Mouse (Mus musculus): ENCODE measurements around the gene 3110082I17Rik. TPM values are rescaled to one million over a fixed set of nuclear protein-coding genes. Genes with fewer than 3 reads are reported as not detected.
"Not testable (repeated sequence)": the region's sequence is repeated elsewhere in the genome, so short reads cannot be mapped to it uniquely, and the experiment has no call there.

3110082I17Rik gene
- polyA plus RNA-seq, 1 experiment from 2014 or later: 26.8 TPM

DNA sequence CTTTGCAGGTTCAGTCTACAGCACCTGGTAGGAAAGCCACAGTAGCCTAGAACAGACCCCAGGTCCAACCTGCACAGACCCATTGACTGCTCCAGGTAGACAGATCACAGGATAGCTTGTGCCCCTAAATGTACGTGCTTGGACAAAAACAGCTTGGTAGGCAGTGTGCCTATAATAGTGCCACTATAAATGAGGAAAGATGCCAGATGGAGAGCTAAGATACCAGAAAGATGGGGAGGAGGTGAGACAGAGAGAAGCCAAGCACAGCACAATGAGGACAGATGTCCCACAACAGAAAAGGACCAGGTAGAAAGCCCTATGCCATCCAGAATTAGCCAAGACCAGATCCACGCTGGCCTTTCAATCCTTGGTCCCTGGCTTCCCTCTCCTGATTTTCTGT, 58.2 kb downstream of the 3110082I17Rik start:
- no peaks in the 10 kb centered on the region for H3K9me3 ChIP-seq (replicated peaks)
- 91% methylated on average over 2 of the region's 2 CpGs for WGBS

DNA sequence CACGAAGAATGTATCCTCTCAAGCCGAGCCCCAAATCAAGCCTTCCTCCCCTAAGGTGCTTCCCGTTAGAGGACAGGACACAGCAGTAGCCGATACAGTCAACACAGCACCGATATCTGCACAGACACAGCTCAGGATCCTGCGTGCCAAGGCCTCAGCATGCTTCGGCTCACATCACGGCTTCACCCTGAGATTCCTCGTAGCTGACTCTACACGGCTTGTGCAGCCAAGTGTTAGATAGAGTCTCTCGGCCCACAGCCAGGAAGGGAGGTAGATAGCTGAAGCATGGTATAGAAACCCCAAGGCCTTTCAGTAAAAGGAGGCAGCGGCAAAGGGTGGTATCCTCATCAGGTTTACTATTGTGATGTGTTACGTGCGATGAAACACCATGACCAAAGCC, 60.3 kb downstream of the 3110082I17Rik start:
- Histone ChIP-seq H3K4me2 (no peak overlapping the region), H3K9ac (no peak overlapping the region), H3K27me3 (no peaks in the 10 kb centered on the region), H3K4me1 (peaks cover 7% of the 10 kb centered on the region), H3K4me3 (no peak overlapping the region), H3K27ac (no peak overlapping the region), H3K36me3 (ENCODE audit: poor library complexity, severe bottlenecking) (no peaks in the 10 kb centered on the region), H3K9me3 (replicated peaks) (no peaks in the 10 kb centered on the region)
- ATAC-seq: no peak
- WGBS: 91% methylated on average over 14 of the region's 14 CpGs

More for the DNA sequence above, 58.2 kb downstream of the 3110082I17Rik start:
- H3K27ac ChIP-seq: no peak overlapping the region
- no peak overlapping the region for H3K4me3 ChIP-seq
- H3K9ac ChIP-seq: no peak overlapping the region
- ATAC-seq: no peak
- H3K36me3 ChIP-seq (ENCODE audit: poor library complexity, severe bottlenecking): no peaks in the 10 kb centered on the region
- H3K4me1 ChIP-seq: peaks cover 7% of the 10 kb centered on the region
- H3K27me3 ChIP-seq: no peaks in the 10 kb centered on the region
- H3K4me2 ChIP-seq: no peak overlapping the region

DNA sequence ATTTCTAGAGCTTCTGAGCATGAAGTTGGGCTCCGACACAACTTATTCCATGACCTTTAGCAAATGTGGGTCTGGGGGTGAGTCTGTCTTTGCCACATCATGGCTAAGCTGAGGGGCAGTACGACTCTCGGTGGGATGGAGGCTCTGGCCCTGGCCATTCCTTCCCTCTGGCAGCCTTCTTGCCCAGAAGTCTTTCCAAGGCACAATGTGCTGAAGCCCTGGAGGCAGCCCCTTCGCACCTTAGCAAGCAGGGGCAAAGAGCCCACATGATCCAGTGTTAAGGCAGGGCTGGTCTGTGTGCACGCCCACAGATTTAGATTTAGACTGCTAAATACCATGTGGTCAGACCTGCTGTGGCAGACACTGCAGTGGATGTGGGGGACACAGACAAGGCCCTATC, 61.5 kb downstream of the 3110082I17Rik start:
- Histone ChIP-seq H3K4me3 (no peak overlapping the region), H3K36me3 (ENCODE audit: poor library complexity, severe bottlenecking) (no peaks in the 10 kb centered on the region), H3K9me3 (replicated peaks) (no peaks in the 10 kb centered on the region), H3K27ac (no peak overlapping the region), H3K27me3 (no peaks in the 10 kb centered on the region), H3K4me2 (no peak overlapping the region), H3K9ac (no peak overlapping the region), H3K4me1 (peaks cover 7% of the 10 kb centered on the region)
- 87% methylated on average over 5 of the region's 5 CpGs for WGBS
- ATAC-seq: no peak

DNA sequence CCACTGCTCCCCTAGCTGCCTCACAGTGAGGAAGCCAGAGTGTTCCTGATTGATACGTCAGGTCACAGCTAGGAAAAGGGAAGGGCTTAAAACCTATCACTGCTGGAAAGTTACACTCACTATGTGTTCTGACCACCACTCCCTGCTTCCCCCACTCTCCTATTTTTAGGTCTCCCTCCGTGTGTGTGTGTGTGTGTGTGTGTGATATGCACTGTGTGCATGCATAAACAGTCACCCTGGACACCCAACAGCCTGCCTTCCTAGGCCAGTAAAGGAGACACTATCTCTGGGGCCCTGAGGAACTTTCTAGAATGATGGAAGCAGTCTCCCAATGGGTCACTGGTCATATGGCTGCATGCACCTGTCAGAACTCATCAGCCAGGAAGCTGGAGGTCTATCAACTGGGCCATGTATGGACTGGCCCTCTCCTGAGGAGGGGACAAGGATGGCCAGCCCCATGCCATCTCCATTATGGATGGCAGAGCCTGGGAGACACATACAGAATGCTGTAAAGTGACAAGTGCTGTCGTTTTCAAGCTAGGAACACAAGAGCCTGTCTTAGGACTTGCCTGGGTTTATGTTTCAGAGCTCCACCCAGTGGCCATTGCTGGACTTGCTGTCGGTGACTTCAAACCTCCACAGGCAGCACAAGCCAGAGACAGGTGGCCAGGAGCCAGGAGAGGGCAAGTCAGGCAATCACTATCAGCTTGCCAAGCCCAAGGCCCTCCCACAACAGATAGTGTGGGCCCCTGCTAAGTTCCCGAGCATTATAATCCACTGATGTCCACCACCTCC, 62.2 kb downstream of the 3110082I17Rik start:
- Histone ChIP-seq H3K27me3 (no peaks in the 10 kb centered on the region), H3K9ac (no peak overlapping the region), H3K9me3 (replicated peaks) (no peaks in the 10 kb centered on the region), H3K36me3 (ENCODE audit: poor library complexity, severe bottlenecking) (no peaks in the 10 kb centered on the region), H3K4me1 (peaks cover 7% of the 10 kb centered on the region), H3K27ac (no peak overlapping the region), H3K4me2 (no peak overlapping the region), H3K4me3 (no peak overlapping the region)
- peak; percentile 51 for ATAC-seq
- WGBS: 41% methylated on average over 5 of the region's 5 CpGs

DNA sequence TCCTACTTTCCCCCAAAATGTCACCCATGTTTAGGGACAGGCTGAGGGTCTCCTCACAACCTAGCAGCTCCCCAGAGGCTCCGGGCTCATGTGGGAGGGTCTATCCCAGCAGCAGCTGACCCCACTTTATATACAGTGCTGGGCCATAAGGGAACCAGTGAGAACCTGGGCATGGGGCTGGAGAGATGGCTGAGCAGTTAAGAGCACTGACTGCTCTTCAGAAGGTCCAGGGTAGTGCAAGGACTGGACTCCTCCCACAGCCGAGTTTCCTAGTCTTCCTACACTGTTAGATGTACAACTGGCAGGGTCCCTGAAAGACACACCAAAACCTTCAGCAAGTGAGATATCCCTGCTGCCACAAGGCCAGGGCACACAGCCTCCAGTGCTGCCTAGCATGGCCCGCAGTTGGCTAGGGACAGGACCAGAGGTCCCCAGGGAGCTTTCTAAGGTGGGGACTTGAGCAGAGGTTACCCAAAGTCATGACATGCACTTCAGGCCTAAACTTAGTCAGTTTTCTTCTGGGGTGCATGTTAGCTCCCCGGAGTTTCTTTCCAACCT, 62.9 kb downstream of the 3110082I17Rik start:
- Histone ChIP-seq H3K4me3 (no peak overlapping the region), H3K27ac (no peak overlapping the region), H3K27me3 (no peaks in the 10 kb centered on the region), H3K36me3 (ENCODE audit: poor library complexity, severe bottlenecking) (no peaks in the 10 kb centered on the region), H3K9ac (no peak overlapping the region), H3K9me3 (replicated peaks) (no peaks in the 10 kb centered on the region), H3K4me1 (peaks cover 7% of the 10 kb centered on the region), H3K4me2 (no peak overlapping the region)
- no peak for ATAC-seq
- 91% methylated on average over 4 of the region's 4 CpGs for WGBS

DNA sequence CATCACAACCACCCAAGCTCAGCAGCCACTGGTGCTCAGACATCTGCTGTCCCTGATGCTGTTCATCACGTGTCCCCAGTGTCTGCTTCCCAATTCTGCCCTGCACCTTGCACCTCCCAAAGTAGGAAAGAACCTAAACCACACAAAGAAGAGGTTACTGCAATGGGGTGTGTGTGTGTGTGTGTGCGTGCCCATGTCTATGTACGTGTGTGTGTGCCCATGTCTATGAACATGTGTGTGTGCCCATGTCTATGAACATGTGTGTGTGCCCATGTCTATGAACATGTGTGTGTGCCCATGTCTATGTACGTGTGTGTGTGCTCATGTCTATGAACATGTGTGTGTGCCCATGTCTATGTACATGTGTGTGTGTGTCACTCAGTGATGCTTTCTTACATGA, 64.8 kb downstream of the 3110082I17Rik start:
- Histone ChIP-seq H3K9me3 (replicated peaks) (no peaks in the 10 kb centered on the region), H3K4me2 (no peak overlapping the region), H3K27me3 (no peaks in the 10 kb centered on the region), H3K4me1 (peaks cover 7% of the 10 kb centered on the region), H3K27ac (no peak overlapping the region), H3K4me3 (no peak overlapping the region), H3K36me3 (ENCODE audit: poor library complexity, severe bottlenecking) (no peaks in the 10 kb centered on the region), H3K9ac (no peak overlapping the region)
- 90% methylated on average over 4 of the region's 4 CpGs for WGBS
- ATAC-seq: no peak

DNA sequence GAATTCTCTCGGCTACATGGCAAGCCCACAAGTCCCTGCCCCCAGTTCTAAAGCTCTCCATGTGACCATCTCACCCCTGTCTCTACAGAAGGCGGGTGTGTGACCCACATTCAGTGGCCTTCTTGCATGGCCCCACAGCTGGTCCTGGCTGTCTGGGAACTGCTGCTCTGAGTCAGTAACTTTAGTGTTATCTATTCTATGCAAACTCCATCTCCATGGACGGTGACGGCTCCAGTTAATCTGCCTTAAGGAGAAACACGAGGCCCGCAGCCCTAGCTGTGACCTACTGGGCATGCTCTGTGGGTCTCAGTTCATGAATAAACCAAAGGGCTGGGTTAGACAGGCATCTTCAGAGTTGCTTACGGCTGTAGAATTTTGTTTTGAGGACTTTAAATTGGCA, 65.9 kb downstream of the 3110082I17Rik start:
- Histone ChIP-seq H3K9me3 (replicated peaks) (no peaks in the 10 kb centered on the region), H3K27me3 (no peaks in the 10 kb centered on the region), H3K27ac (no peak overlapping the region), H3K9ac (no peak overlapping the region), H3K4me1 (peaks cover 12% of the 10 kb centered on the region), H3K4me2 (no peak overlapping the region), H3K4me3 (no peak overlapping the region), H3K36me3 (ENCODE audit: poor library complexity, severe bottlenecking) (no peaks in the 10 kb centered on the region)
- WGBS: 79% methylated on average over 7 of the region's 7 CpGs
- ATAC-seq: no peak

DNA sequence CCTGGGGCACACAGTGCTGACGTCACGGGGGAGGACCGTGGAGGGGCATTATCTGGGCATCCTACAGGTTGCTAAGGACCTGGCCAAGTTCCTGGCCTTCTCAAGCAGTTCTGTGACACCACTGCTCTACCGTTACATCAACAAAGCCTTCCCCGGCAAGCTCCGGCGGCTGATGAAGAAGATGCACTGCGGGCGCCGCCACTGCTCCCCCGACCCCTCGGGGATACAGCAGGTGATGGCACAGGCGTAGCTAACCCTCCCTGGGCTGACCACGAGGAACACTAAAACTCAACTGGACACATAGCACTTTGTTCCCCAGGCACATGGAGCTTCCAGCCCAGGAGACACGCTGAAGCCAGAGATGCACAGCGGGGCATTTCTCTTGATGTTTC, 67.1 kb downstream of the 3110082I17Rik start:
- H3K4me2 ChIP-seq: no peak overlapping the region
- ATAC-seq: no peak
- no peak overlapping the region for H3K27ac ChIP-seq
- no peak overlapping the region for H3K9ac ChIP-seq
- no peaks in the 10 kb centered on the region for H3K9me3 ChIP-seq (replicated peaks)
- H3K27me3 ChIP-seq: no peaks in the 10 kb centered on the region
- H3K36me3 ChIP-seq (ENCODE audit: poor library complexity, severe bottlenecking): no peaks in the 10 kb centered on the region
- H3K4me3 ChIP-seq: no peak overlapping the region
- 90% methylated on average over 16 of the region's 16 CpGs for WGBS
- H3K4me1 ChIP-seq: peaks cover 16% of the 10 kb centered on the region

DNA sequence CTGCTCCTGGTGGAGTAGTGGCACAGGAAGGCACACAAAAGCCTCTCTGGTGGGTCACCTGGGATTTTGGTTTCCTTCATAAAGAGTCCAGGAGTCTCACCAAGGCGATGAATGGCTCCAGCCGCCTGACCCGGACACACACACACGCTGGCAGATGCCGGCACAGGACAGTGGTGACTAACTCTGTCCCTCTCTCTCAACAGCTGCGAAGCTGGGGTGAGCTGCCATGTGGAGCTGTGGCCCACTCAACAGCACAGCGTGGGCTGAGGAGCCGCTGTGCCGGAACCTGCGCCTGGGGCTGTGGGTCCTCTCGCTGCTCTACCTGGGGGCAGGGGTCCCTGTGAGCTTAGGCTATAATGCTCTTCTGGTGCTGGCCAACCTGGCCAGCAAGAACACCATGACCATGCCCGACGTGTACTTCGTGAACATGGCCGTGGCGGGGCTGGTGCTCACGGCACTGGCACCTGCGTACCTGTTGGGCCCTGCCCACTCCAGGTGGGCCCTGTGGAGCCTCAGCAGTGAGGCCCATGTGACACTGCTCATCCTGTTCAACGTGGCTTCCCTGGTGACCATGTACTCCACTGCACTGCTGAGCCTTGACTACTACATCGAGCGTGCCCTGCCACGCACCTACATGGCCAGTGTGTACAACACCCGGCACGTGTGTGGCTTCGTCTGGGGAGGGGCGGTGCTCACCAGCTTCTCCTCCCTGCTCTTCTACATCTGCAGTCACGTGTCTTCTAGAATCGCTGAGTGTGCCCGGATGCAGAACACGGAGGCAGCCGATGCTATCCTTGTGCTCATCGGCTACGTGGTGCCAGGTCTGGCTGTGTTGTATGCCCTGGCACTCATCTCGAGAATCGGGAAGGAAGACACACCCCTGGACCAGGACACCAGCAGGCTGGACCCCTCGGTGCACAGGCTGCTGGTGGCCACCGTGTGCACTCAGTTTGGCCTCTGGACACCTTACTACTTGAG, 67.8 kb downstream of the 3110082I17Rik start:
- Histone ChIP-seq H3K9ac (no peak overlapping the region), H3K4me3 (no peak overlapping the region), H3K36me3 (ENCODE audit: poor library complexity, severe bottlenecking) (no peaks in the 10 kb centered on the region), H3K27ac (no peak overlapping the region), H3K9me3 (replicated peaks) (no peaks in the 10 kb centered on the region), H3K4me2 (no peak overlapping the region), H3K4me1 (peaks cover 21% of the 10 kb centered on the region), H3K27me3 (no peaks in the 10 kb centered on the region)
- ATAC-seq: no peak
- WGBS: 96% methylated on average over 37 of the region's 37 CpGs

DNA sequence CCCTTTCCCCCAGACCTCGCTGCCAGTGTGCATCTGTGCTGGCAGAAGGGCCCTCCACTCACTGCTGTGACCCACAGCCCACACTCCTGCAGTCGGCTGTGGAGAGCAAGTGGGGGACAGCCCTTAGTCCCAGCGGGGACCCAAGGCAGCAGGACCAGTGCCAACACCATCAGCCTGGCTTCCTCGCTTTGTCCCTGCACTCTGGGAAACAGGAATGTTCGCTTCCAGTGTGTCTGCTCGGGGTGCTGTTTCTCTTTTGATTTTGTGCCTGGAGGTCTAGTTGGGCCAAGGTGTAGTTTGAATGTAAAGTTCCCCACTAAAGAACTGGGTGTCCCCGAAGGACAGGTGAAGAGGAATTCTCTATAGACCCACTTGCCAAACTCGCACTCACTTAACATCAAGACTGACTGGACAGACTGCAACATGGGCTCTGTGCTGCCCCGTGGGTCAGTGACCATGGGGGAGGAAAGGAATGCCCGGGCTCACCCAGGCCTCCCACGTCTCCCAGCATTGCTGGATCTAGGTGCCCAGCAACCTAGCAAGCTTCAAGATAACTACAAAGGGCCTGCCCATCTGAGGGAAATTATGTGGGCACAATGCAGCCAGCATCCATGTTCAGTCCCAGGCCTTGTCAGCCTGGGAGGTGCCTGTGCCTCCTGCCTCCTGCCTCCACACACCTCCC, 68.9 kb downstream of the 3110082I17Rik start:
- H3K4me1 ChIP-seq: peaks cover 23% of the 10 kb centered on the region
- no peak overlapping the region for H3K4me2 ChIP-seq
- no peak overlapping the region for H3K4me3 ChIP-seq
- H3K9ac ChIP-seq: no peak overlapping the region
- no peaks in the 10 kb centered on the region for H3K36me3 ChIP-seq (ENCODE audit: poor library complexity, severe bottlenecking)
- H3K27me3 ChIP-seq: no peaks in the 10 kb centered on the region
- no peaks in the 10 kb centered on the region for H3K9me3 ChIP-seq (replicated peaks)
- no peak overlapping the region for H3K27ac ChIP-seq
- no peak for ATAC-seq
- WGBS: 81% methylated on average over 11 of the region's 11 CpGs

DNA sequence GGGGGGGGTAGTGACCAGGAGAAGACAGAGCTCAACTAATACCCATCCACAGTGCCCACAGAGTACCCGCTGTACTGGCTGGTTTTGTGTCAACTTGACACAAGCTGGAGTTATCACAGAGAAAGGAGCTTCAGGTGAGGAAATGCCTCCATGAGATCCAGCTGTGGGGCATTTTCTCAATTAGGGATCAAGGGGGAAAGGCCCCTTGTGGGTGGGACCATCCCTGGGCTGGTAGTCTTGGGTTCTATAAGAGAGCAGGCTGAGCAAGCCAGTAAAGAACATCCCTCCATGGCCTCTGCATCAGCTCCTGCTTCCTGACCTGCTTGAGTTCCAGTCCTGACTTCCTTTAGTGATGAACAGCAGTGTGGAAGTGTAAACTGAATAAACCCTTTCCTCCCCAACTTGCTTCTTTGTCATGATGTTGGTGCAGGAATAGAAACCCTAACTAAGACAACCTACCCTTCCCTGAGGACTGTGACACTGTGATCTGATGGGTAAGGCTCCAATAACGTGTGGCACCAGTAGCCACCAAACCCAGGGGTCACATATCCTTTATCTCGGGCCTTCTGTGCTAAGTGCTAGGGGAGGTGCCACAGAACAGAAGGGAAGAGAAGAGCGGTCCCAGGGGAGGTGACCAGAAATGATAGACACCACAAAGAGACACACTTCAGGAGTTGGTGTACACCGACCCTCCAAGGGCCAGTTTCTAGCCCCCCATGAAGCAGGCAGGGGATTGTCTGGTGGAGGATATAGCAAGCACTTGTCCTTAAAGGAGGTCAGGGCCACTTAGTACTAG, 69.8 kb downstream of the 3110082I17Rik start:
- not testable (repeated sequence) for H3K36me3 ChIP-seq (ENCODE audit: poor library complexity, severe bottlenecking); H3K27me3 ChIP-seq; H3K9ac ChIP-seq; H3K27ac ChIP-seq; H3K9me3 ChIP-seq (replicated peaks); ATAC-seq; H3K4me3 ChIP-seq; H3K4me2 ChIP-seq
- H3K4me1 ChIP-seq: peaks cover 23% of the 10 kb centered on the region
- WGBS: 87% methylated on average over 5 of the region's 5 CpGs

All from forebrain, embryonic 13.5 days (tissue).